Mouse (Mus musculus) left cerebral cortex, adult 8-10 months (tissue): ENCODE measurements at regions not wholly inside any gene's neighbourhood (a gene's known extent, or its start where the extent isn't known, plus 50 kb on each side); places are given as distances from the start of the nearest gene placed in this dataset.
A peak's percentile ranks its signal among the peaks of the same experiment; 100 is the strongest.

Source experiments
- DNase-seq, 2 experiments: peaks; one replicate each; pipeline ENCODE4 v3.0.0; 2022; ENCODE audit warnings: low spot score in 2 of 2

DNA sequence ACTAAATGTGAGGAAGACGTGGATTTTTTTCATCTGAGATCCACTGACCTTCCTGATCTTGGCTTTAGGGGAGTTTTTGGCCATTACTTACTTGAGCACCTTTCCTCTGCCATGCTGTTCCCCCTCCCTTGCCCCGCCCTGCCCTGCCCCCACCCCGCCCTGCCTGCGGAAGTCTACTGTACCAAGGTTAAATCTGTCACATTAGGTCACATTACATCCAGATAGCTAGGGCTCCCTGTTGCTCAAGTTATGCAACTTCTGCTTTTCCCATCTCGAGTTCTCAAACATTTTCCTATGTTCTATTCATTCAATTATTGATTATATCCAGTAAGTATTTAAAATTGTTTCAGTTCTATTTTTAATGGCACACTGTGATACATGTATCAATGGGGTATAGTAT is 144.7 kb upstream of the Cnot2 start:
- DNase-seq: no peak

DNA sequence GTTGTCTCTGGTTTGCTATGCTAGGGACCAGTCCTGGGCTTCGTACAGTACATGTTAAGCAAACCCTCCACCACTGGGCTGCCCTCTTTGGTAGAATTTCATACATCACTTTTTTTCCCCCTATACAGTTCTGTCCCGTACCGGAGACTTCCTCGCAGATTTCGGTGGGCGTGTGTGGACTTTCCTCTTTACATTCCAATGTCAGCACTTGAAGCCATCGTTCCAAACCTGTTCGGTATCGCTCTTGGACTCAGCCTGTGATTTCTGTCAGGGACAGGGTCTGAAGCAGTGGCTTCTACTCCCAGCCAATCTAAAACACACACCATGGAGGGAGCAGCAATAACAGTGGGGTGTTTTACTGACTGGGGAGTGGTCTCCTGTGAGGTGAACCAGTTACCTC is 140.7 kb upstream of the Cnot2 start:
- DNase-seq: no peak

DNA sequence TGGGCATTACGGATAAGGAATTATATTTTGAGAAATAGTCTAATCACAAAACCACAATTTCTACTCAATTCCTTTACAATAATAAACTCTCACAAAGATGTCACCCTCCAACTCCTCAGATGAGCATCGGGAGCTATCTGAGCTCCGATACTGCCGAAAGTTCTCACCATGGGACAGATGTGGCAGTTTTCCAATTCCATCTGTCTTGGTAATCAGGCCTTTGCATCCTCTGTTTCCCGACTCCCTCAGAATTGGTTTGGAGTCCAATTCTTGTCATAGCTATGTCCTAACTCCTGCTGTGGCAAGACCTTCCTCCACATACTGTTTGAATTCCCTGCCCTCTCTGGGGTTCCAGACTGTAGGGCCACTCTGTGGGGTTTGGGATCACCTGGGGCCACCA is 138.3 kb upstream of the Cnot2 start:
- no peak for DNase-seq

DNA sequence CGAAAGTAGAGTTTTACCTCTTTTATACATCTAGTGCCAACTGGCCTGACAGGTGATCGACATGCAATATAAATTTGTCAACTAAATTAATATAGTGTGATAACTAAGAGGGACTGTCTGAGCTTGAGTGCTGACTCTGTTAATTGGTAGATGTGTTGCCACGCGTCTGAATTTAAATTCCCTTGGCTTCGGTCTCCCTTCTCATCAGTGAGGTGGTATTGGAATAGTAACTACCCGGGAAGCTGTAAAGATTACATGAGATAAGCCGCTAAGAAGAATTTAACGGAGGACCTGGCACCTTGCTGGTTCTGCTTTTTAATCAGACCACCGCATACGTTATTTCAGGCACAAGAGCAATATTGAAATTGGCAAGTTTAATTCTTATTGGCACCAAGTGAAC is 136.7 kb upstream of the Cnot2 start:
- DNase-seq: no peak

DNA sequence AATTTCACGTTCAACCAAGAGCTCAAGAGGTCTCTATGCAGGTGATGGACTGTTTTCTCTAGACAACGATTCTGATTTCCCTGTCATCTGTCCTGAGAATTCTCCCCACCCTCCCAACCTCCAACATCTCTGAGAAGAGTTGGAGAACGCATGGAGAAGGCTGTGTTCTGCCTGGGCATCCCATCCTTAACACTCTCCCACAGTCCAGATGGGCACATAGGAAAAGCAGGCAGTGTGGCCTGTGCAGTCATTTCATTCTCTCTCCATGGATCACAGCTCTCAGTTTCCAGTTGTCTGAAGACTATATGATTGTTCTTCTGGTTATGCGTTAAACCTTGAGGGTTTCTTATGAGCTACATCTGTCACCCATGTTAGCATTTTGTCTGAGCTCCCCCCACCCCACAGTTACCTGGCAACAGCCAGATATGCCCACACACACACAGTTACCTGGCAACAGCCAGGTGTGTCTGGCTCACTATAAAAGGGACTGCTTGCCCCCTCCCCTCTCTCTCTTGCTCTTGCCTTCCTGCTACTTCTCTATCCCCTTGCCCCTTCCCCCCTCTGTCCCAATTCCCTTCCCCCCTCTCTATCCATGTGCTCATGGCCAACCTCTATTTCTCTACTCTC is 135.8 kb upstream of the Cnot2 start:
- peak in 1 of 2 experiments; percentile 16 for DNase-seq

DNA sequence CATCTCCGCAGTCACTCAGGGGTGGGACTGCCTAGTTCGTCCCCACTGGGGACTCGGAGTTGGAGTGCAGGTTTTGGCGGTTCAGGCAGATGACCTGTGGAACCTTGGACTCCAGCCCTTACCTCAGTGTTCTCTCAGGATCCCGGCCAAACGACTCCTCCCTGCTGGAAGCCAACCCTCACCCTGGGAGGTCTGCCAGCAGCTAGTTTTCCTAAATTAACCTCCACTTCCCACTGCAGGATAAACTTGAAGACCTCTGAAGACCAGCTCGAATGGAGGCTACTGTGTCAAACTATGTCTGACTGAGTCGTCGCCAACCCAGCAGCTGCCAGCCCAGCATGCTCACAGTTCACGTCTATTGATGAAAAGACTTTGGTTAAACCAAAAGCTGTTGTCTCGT is 132.1 kb upstream of the Cnot2 start:
- DNase-seq: no peak

DNA sequence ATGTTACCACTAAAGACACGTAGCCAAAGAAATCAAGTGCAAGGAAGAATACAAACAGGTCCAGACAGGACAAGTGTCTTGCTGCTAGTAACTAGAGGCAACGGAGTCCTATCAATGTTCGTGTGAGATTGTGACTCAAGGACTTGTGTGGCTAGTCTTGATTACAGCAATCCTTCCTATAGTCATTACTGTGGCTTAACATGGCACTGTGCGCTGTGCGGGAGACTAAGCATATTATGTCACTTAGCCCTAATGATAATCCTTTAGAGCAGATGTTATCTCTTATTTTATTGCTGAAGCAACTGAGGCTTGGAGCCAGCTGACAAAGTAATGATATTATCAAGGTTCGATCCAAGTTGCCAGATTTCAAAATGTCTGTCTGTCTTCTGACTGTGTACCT is 125.7 kb upstream of the Cnot2 start:
- DNase-seq: no peak

DNA sequence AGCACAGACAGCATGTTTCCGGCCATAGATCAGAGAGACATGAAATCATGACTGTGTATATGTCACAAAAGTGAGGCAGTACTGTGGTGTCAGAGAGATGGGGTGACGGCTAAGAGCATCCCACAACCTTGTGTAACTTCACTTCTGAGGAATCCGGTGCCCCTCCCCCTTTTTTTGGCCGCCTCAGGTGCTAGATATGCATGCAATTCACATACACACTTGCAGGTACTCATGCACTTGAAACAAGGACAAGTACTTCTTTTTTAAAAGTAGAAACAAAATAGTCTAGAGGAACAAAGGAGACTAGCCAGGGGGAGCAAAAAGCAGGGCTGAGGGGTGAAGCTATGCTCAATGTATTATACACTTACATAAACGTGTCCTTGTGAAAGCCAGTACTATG is 120.0 kb upstream of the Cnot2 start:
- no peak for DNase-seq

DNA sequence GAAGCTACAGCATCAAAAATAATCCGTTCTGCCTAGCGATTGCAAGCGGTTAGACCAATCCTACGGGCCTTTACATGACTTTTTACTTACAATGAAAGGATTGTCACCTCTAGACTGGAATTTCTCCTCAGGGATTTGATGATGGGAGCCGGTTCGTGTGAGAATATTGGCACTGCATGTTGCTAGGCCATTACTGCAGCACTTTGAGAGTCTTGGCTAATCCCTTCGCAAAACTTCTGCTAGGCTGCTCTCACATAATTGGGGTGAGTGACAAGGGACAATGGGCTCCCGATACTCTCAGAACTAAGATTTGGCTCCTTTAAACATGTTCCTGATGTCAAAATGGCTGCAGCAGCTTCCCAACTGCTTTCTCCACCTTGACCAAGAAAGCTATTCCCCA is 118.4 kb upstream of the Cnot2 start:
- DNase-seq: no peak

DNA sequence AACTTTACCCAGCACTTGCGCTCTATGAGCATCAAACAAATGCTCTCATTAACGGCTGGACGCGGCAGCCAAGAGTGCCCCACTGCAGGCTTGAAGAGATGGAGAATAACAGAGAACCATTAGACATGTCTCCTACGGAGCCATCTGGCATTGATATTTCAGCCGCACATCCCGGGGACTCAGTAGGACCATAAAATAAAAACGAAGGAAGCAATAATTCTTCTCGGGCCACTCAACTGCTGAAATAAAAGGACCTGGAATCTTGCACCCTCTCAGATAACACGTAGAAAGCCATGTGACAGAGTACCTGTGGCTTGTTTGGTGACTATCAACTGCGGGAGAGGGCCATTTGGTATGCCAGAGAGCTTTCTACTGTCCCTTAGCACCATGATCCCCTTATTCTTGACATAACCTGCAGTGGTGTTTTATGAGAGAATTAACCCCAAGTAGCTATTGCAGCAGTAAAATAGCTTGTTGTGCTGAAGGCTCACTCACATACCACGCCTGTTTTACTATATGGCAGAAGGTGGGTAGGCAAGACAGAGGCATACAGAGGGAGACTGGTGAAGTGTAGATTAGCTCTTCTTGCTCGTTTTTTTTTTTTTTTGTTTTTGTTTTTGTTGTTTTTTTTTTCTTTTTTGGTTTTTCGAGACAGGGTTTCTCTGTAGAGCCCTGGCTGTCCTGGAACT is 116.5 kb upstream of the Cnot2 start:
- no peak for DNase-seq

DNA sequence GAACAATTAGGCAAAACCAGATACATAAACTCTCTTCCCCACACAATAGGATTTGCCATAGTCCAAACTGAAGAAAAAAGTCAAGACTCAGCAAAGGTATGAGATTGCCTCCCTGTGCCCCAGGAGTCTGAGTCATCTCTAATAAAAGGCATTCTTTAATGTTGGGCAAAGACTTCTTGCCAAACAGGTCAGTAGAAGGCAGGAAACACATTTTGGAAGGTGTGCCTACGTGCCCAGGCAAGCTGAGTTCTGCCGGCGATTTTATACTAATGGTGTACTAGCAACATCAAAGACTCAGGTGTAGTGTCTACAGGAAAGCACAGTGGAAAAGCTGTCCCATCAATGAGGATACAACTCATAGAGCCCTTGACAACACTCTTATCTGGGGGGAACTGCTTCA is 112.5 kb upstream of the Cnot2 start:
- DNase-seq: no peak

DNA sequence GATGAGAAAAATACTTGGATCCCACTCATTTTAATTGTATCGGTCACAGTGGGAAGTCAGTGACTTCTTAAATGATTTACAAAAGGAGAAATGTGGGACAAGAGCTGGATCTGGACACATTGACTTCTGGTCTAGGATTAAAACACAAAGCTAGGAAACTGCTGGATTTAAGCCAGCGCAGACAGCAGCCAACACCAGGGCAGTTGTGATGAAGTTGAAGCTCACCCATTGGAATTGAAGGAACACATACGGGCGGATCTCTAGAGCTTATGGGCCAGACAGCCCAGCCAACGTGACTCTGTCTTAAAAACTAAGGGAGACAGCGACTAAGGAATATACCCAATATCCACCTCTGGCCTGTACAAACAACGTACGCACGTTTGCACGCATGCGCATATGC is 105.4 kb upstream of the Cnot2 start:
- no peak for DNase-seq

DNA sequence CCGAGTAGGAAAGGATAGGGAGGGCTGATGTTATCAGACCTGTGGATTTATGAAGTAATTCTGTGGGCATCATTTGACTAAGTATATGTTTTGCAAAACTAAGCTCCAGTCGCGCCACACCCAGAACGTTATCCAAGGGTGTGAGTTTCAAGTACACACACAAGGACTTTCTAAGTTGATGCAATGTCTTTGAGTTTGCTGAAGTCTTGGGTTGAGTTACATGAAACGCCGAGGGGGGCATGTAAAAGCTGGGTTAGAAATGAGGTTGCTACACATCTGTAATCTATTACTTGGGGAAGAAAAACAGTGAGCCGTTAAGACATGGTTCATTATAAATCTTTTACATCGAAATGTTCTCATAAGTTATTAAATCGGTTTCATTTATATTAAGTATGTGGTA is 102.1 kb upstream of the Cnot2 start:
- DNase-seq: no peak

DNA sequence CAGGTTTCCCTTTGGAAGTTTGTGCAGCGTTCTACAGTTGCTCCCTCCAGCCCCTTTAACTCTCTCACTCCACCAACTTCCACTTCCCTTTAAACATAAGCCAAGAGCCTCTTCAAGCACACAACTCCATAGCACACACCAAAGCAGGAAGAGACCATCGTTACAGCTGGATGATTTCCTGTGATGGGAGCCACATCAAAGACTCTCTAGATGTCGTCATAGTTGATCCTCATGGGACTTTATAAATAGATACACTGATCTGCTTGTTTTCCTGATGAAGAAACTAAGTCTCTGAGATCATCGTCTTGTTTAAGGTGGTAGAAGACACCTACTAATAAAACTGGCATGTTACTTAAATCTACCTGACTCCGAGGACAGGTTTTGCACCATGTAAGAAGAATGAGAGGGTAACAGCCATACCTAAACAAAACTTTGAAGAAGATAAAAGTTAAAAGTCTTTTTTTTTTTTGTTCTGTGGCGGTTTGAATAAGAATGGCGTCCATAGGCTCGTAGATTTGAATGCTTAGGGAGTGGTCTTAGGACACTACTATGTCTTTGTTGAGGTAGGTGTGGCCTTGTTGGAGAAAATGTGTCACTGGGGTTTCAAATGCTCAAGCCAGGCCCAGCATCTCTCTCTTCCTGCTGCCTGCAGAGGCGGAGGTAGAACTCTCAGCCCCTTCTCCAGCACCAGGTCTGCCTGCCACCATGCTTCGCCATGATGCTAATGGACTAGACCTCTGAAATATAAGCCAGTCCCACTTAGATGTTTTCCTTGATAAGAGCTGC is 97.8 kb upstream of the Cnot2 start:
- DNase-seq: no peak

DNA sequence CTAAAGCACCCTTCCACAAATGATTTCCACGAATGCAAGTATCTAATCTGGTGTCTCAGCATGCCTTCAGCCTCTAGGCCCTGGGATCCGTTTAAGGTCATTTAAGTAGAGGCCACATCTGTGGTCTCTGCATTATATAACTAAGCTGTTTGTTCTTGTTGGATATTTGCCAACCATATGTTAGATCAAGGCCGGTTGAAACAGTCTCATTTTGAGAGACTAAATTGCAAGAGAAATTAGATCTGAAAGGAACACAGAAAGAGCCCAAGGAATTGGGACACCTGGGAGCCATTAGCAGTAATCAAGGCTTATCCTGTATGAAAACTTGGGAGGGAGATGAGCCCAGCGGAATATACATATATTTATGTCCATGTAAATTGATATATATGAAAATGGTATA is 96.6 kb upstream of the Cnot2 start:
- no peak for DNase-seq

DNA sequence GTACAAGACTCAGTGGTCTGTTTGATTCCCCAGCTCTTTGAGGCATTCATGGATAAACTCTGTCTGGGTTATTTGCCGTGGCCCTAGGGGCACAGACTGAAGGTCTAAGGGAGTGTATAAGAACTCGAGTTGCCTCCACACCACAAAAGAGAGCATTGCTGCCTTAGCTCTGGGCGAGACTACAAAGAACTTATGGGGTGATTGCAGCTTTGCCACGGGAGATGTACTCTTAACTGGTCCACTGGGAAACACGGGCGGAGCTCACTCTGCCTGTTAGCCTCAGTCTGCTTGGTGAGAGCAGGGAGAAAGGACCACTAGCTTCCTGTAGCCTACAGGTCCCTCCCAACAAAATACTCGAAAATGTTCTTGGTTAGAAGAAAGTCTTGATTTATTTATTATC is 93.9 kb upstream of the Cnot2 start:
- no peak for DNase-seq

DNA sequence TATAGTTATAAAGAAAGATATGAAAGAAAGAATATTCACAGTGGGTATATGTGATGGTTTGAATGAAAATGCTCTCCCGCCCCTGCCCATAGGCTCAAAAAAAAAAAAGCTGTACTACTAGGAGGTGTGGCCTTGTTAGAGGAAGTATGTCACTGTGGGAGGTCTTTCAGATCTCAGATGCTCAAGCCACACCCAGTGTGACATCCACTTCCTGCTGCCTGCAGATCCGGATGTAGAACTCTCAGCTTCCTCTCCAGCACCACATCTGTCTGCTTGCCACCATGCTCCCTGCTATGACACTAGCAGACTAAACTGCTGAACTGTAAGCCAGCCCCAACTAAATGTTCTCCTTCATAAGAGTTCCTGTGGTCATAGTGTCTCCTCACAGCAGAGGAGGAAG is 93.0 kb upstream of the Cnot2 start:
- no peak for DNase-seq

DNA sequence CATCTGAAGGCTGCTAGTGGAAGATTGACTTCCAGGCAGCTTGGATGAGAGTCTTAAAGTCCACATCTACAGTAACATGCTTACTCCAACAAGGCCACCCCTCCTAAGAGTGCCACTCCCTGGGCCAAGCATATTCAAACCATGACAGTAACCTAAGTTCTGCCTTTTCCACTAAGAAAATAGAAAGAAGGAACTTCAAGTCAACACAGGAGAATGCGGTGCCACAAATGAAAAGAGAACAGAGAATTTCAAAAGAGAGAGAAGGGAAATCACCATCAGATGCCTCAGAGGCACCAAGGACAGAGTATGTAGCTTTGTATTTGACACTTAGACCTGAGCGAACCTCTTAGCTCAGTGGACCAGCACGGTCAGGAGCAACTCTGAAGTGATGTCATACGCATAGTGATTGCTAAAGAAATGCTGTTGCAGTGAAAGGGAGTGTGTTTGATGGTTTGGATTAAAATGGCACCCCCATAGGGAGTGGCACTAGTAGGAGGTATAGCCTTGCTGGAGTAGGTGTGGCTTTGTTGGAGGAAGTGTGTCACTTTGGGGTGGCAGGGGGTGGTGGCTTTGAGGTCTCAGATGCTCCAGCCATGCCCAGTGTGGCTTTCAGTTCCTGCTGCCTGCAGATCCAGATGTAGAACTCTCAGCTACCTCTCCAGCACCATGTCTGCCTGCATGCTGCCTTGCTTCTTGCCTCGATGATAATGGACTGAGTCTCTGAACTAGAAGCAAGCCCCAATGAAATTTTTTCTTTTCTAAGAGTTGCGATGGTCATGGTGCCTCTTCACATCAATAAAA is 77.1 kb upstream of the Cnot2 start:
- no peak for DNase-seq

DNA sequence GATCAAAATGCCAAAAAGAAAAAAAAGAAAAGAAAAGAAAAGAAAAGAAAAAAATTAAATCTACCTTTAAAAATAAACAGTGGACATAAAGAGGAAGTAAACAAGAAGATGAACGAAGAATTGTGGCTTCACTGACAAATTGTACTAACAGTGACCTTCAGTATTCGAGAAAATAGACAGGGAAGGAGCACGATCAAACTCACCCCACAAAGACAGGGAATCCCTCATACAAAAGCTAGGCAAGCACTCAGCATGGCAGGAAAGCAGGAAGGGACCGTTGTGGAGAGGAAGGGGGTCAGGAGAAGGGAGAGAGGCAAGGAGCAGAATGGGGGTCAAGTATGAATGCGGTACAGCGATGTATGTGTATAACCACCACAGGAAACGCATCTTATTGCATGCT is 74.6 kb upstream of the Cnot2 start:
- no peak for DNase-seq

DNA sequence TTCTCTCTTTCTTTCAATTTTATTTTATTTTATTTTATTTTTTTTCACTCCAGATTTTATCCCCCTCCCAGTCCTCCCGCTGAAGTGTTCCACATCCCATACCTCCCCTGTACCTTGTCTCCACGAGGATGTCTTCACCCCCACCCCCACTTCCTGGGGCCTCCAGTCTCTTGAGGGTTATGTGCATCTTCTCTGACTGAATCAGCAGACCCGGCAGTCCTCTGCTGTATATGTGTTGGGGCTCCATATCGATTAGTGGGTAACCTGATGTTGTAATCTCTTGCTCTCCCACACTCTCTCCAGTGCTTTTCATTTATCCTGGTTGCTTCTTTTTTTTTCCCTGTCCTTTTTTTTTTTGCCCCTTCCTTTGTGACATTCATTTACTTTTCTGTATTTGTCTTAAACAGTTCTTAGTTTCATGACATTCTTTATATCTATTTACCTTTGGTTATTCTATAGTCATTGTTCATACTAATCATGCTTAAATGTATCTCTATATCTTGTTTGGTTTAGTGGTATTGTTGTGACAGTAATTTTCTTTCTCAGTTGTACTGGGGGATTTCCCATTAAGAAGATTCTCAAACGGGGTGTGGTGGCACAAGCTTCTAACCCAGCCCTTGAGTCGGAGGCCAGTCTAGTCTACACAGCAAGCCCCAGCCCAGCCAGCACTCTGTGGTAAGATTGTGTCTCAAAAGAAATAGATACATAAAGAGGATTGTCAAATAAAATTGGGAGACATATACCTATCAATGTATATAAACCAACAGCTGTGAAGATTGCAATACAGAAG is 73.9 kb upstream of the Cnot2 start:
- DNase-seq: no peak

DNA sequence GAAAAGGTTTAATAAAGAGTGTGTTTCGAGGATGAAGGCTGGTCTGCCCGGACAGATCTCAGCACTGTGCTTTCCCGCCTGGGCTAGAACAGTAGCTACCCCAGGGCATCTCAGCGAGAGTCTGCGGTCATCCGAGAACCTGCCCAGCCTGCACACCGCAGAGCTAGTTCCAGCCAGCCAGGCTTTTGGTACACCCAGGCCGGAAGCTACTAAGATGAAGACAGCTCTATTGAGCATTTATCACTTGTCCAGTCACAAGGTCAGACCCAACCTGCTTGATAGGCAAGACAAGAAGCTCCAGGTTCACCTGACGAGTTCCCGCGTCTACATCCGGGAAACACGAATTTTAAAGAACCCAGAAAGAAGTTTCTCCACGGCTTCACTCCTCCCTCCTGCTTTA is 72.8 kb upstream of the Cnot2 start:
- DNase-seq: no peak
